ENCODE assay signal across 12 mouse cellular contexts in the genomic region with DNA sequence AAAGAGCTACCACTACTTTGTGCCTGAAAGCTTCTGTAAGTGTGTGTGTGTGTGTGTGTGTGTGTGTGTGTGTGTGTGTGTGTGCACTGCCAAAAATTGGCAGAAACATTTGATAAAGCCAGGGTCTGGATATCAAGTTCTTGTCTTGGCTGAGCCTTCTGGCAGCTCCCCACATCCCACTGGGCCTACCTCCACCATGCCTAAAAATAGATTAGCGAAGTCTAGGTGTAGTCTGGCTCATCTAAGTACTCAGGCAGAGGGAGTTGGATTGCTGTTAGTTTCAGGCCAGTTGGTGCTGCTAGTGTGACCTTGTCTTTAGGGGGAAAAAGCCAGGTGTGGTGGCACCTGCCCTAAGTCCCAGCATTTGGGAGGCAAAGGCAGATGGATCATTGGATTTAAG. TPM values are rescaled to one million over a fixed set of nuclear protein-coding genes. Genes with fewer than 3 reads are reported as not detected.
DNase-seq lines count a peak whose midpoint lies in the region; ATAC-seq and TF ChIP-seq lines count a peak whose summit lies in the region.
"Had no signal": no experiment of that assay in that cellular context is flagged by ENCODE, and none has a peak within 500 bp of the region (broad histone marks: within the 10 kb centered on the region; RNA-seq: fewer than 3 reads in every experiment).

No protein-coding gene starts in this region.

- H3K27ac ChIP-seq in limb, embryonic 13.5 days: 0 out of 2 replicates have a peak overlapping the region, but pooled peaks have one; percentile 1
- H3K27ac ChIP-seq in limb, embryonic 10.5 days: no peak overlapping the region
- H3K27ac ChIP-seq in heart, postnatal 0 days (ENCODE audit: low read depth): peak overlapping the region; percentile 22; the same call in 1 of the 2 replicates
- no peak overlapping the region for H3K27ac ChIP-seq in kidney, adult 2 months (ENCODE audit: insufficient read depth, low read depth, low read length)

- H3K9me3 ChIP-seq in limb, embryonic 13.5 days: no peaks in the 10 kb centered on the region
- H3K9me3 ChIP-seq in limb, embryonic 10.5 days (replicated peaks): no peaks in the 10 kb centered on the region
- no peaks in the 10 kb centered on the region for H3K9me3 ChIP-seq in heart, postnatal 0 days (replicated peaks; ENCODE audit: control insufficient read depth, low read length)
- H3K9me3 ChIP-seq: neural tube, embryonic 13.5 days had no signal

- WGBS in limb, embryonic 13.5 days: 100% methylated on average over 1 of the region's 1 CpGs
- WGBS in limb, embryonic 10.5 days: 97% methylated on average over 1 of the region's 1 CpGs
- 25% methylated on average over 1 of the region's 1 CpGs for WGBS in heart, postnatal 0 days
- 80% methylated on average over 1 of the region's 1 CpGs for WGBS in kidney, adult 2 months

- TF ChIP-seq POLR2A in myocyte (IDR thresholded peaks at IDR 0.05; ENCODE audit: insufficient read length, low read depth): no peak
- no peak for TF ChIP-seq POLR2A in kidney, adult 2 months (IDR thresholded peaks at IDR 0.05; ENCODE audit: low read depth, low read length)

- peaks cover 14% of the 10 kb centered on the region for H3K4me1 ChIP-seq in limb, embryonic 13.5 days
- H3K4me1 ChIP-seq in limb, embryonic 10.5 days: peaks cover 16% of the 10 kb centered on the region
- H3K4me1 ChIP-seq in heart, postnatal 0 days (ENCODE audit: control insufficient read depth, insufficient read depth): peaks cover 26% of the 10 kb centered on the region
- no peaks in the 10 kb centered on the region; the same call in 1 of the 2 replicates for H3K4me1 ChIP-seq in kidney, adult 2 months (ENCODE audit: control insufficient read depth, insufficient read depth, low read length)

- no peak for TF ChIP-seq CTCF in heart, postnatal 0 days (IDR thresholded peaks at IDR 0.05; ENCODE audit: low read depth)
- no peak for TF ChIP-seq CTCF in kidney, adult 2 months (conservative IDR thresholded peaks at IDR 0.05; ENCODE audit: insufficient read depth, insufficient read length, low read depth, low read length)

- no peak for ATAC-seq in limb, embryonic 13.5 days (ENCODE audit: low FRiP score, low read depth)
- peak; percentile 33; the same call in 1 of the 2 replicates for ATAC-seq in heart, postnatal 0 days (ENCODE audit: insufficient read depth, low read depth)
- ATAC-seq: forebrain, postnatal 0 days had no signal

- no peak overlapping the region for H3K9ac ChIP-seq in limb, embryonic 13.5 days
- H3K9ac ChIP-seq in heart, postnatal 0 days (replicated peaks; ENCODE audit: low read depth, low read length): no peak overlapping the region
- H3K9ac ChIP-seq: forebrain, postnatal 0 days; neural tube, embryonic 13.5 days had no signal

- no peaks in the 10 kb centered on the region for H3K27me3 ChIP-seq in limb, embryonic 13.5 days
- no peaks in the 10 kb centered on the region for H3K27me3 ChIP-seq in limb, embryonic 10.5 days (ENCODE audit: low read depth, poor library complexity, severe bottlenecking)
- H3K27me3 ChIP-seq in heart, postnatal 0 days (ENCODE audit: control insufficient read depth, insufficient read depth, low read length): no peaks in the 10 kb centered on the region
- H3K27me3 ChIP-seq in myocyte (ENCODE audit: control insufficient read depth, insufficient read depth, insufficient read length): no peaks in the 10 kb centered on the region
- no peaks in the 10 kb centered on the region for H3K27me3 ChIP-seq in kidney, adult 2 months (replicated peaks; ENCODE audit: control insufficient read depth, insufficient read depth, low read length)
- H3K27me3 ChIP-seq: neural tube, embryonic 13.5 days had no signal

- DNase-seq in limb, embryonic 10.5 days (ENCODE audit: low spot score): no peak
- DNase-seq in gastrocnemius, postnatal 10 days: peak; percentile 52
- peak; percentile 66 for DNase-seq in heart, postnatal 0 days (ENCODE audit: low spot score)
- no peak for DNase-seq in kidney, adult 2 months
- no peak for DNase-seq in retina, postnatal 1 day
- DNase-seq: forebrain, postnatal 0 days; kidney, adult 11 months; lung, postnatal 4 days; thymus, postnatal 4 days had no signal

- TF ChIP-seq EP300 in heart, postnatal 0 days (IDR thresholded peaks at IDR 0.05; ENCODE audit: low read depth): no peak

- no peak overlapping the region for H3K4me2 ChIP-seq in limb, embryonic 13.5 days (replicated peaks)
- no peak overlapping the region for H3K4me2 ChIP-seq in heart, postnatal 0 days (ENCODE audit: low read depth, low read length)
- H3K4me2 ChIP-seq in myocyte (ENCODE audit: low read depth): no peak overlapping the region
- H3K4me2 ChIP-seq: neural tube, embryonic 13.5 days had no signal

- peaks cover 69% of the 10 kb centered on the region for H3K36me3 ChIP-seq in limb, embryonic 13.5 days
- peaks cover 63% of the 10 kb centered on the region for H3K36me3 ChIP-seq in limb, embryonic 10.5 days
- H3K36me3 ChIP-seq in heart, postnatal 0 days (replicated peaks; ENCODE audit: control insufficient read depth, insufficient read depth, low read length): peaks cover 58% of the 10 kb centered on the region
- peaks cover 36% of the 10 kb centered on the region for H3K36me3 ChIP-seq in myocyte (ENCODE audit: control insufficient read depth, insufficient read depth)
- H3K36me3 ChIP-seq in kidney, adult 2 months (ENCODE audit: control insufficient read depth, insufficient read depth, low read length): 0 out of 2 replicates have a peak, but pooled peaks cover 1% of the 10 kb centered on the region

- H3ac ChIP-seq in myocyte (ENCODE audit: control insufficient read depth, insufficient read length): no peak overlapping the region

- no peak overlapping the region for H3K4me3 ChIP-seq in limb, embryonic 13.5 days
- H3K4me3 ChIP-seq in limb, embryonic 10.5 days: no peak overlapping the region
- no peak overlapping the region for H3K4me3 ChIP-seq in heart, postnatal 0 days (ENCODE audit: low read depth, low read length)
- no peak overlapping the region for H3K4me3 ChIP-seq in myocyte
- H3K4me3 ChIP-seq in kidney, adult 2 months (ENCODE audit: insufficient read depth, low read depth, low read length): no peak overlapping the region
- H3K4me3 ChIP-seq: neural tube, embryonic 13.5 days had no signal

- H3K79me2 ChIP-seq in myocyte (ENCODE audit: control insufficient read depth, insufficient read depth): no peaks in the 10 kb centered on the region

TF ChIP-seq in myocyte, 11 proteins besides CTCF, POLR2A, EP300 and RAD21:
- TF ChIP-seq POLR2AphosphoS2 (IDR thresholded peaks at IDR 0.05; ENCODE audit: insufficient read length, low read depth): peak; percentile 11
- no peak for TF ChIP-seq REST (IDR thresholded peaks at IDR 0.05; ENCODE audit: insufficient read depth, insufficient read length)
- TF ChIP-seq MAX (IDR thresholded peaks at IDR 0.05; ENCODE audit: low read depth): no peak
- TF ChIP-seq MYOD1 (IDR thresholded peaks at IDR 0.05; ENCODE audit: control insufficient read depth in 1 of 3, insufficient read length in 2 of 3, low read depth in 2 of 3): peak in 1 of 3 experiments; percentile 19
- TF ChIP-seq USF1 (IDR thresholded peaks at IDR 0.05; ENCODE audit: low read depth): no peak
- TF ChIP-seq TCF12 (IDR thresholded peaks at IDR 0.05; ENCODE audit: insufficient read depth, poor library complexity, severe bottlenecking): no peak
- no peak for TF ChIP-seq CEBPB (IDR thresholded peaks at IDR 0.05; ENCODE audit: insufficient read depth, poor library complexity, severe bottlenecking)
- TF ChIP-seq MYOG (IDR thresholded peaks at IDR 0.05; ENCODE audit: control insufficient read depth in 1 of 3, insufficient read depth in 1 of 3, insufficient read length in 2 of 3, low read depth in 2 of 3): no peak

RNA-seq across cellular contexts. Expression of a gene that starts 1.3 kb away (rescaled TPM):
- polyA plus RNA-seq in limb, embryonic 13.5 days (2015; fragmentation: Nextera tagmentation; extraction: Ambion mirVana): 17.2 and 22.5 TPM in 2 replicates
- polyA plus RNA-seq in limb, embryonic 10.5 days (2016; fragmentation: Nextera tagmentation; extraction: Ambion mirVana): 13.0 and 21.0 TPM in 2 replicates
- total RNA-seq in gastrocnemius, postnatal 10 days (2021): 1 to 10 TPM; 5.3 to 6.3 TPM
- 12.0 and 13.7 TPM in 2 replicates for total RNA-seq in heart, postnatal 0 days (2014; rRNA removed; ENCODE audit: low replicate concordance)
- polyA plus RNA-seq in heart, postnatal 0 days (2015; fragmentation: Nextera tagmentation; extraction: Ambion mirVana): 8.8 and 10.0 TPM in 2 replicates
- polyA plus RNA-seq in myocyte (2012; fragmentation: generic; extraction: Trizol): 5.9 TPM
- 19.1 and 24.1 TPM in 2 replicates for polyA plus RNA-seq in kidney, adult 2 months (2012; rRNA removed)

RNA-seq across cellular contexts. Expression of a gene that starts 19.3 kb away (rescaled TPM):
- polyA plus RNA-seq in limb, embryonic 13.5 days (2015; fragmentation: Nextera tagmentation; extraction: Ambion mirVana): 0.09 and 0.13 TPM in 2 replicates
- 0.06 and 0.14 TPM in 2 replicates for polyA plus RNA-seq in limb, embryonic 10.5 days (2016; fragmentation: Nextera tagmentation; extraction: Ambion mirVana)
- total RNA-seq in gastrocnemius, postnatal 10 days (2021): under 1 TPM; 0.14 to 0.54 TPM
- 0.08 TPM in 1 of 2 replicates, not detected in the other for total RNA-seq in heart, postnatal 0 days (2014; rRNA removed; ENCODE audit: low replicate concordance)
- polyA plus RNA-seq in heart, postnatal 0 days (2015; fragmentation: Nextera tagmentation; extraction: Ambion mirVana): 0.14 TPM in 2 replicates
- polyA plus RNA-seq in myocyte (2012; fragmentation: generic; extraction: Trizol): 0.65 TPM
- 0.18 and 0.19 TPM in 2 replicates for polyA plus RNA-seq in kidney, adult 2 months (2012; rRNA removed)

RNA-seq across cellular contexts. Expression of a gene that starts 23.2 kb away (rescaled TPM):
- polyA plus RNA-seq in limb, embryonic 13.5 days (2015; fragmentation: Nextera tagmentation; extraction: Ambion mirVana): 149 and 152 TPM in 2 replicates
- polyA plus RNA-seq in limb, embryonic 10.5 days (2016; fragmentation: Nextera tagmentation; extraction: Ambion mirVana): 93.9 and 121 TPM in 2 replicates
- total RNA-seq in gastrocnemius, postnatal 10 days (2021): 10 to 100 TPM; 30.6 to 39.6 TPM
- 28.9 and 33.1 TPM in 2 replicates for total RNA-seq in heart, postnatal 0 days (2014; rRNA removed; ENCODE audit: low replicate concordance)
- polyA plus RNA-seq in heart, postnatal 0 days (2015; fragmentation: Nextera tagmentation; extraction: Ambion mirVana): 20.5 and 22.1 TPM in 2 replicates
- 45.5 TPM for polyA plus RNA-seq in myocyte (2012; fragmentation: generic; extraction: Trizol)
- 68.3 and 78.0 TPM in 2 replicates for polyA plus RNA-seq in kidney, adult 2 months (2012; rRNA removed)

RNA-seq across cellular contexts. Expression of a gene that starts 46.3 kb away (rescaled TPM):
- 19.0 and 19.6 TPM in 2 replicates for polyA plus RNA-seq in limb, embryonic 13.5 days (2015; fragmentation: Nextera tagmentation; extraction: Ambion mirVana)
- 9.7 and 13.7 TPM in 2 replicates for polyA plus RNA-seq in limb, embryonic 10.5 days (2016; fragmentation: Nextera tagmentation; extraction: Ambion mirVana)
- total RNA-seq in gastrocnemius, postnatal 10 days (2021): 10 to 100 TPM; 10.8 to 12.9 TPM
- total RNA-seq in heart, postnatal 0 days (2014; rRNA removed; ENCODE audit: low replicate concordance): 3.6 and 5.7 TPM in 2 replicates
- 8.8 and 9.3 TPM in 2 replicates for polyA plus RNA-seq in heart, postnatal 0 days (2015; fragmentation: Nextera tagmentation; extraction: Ambion mirVana)
- 18.8 TPM for polyA plus RNA-seq in myocyte (2012; fragmentation: generic; extraction: Trizol)
- polyA plus RNA-seq in kidney, adult 2 months (2012; rRNA removed): 33.9 and 37.2 TPM in 2 replicates

Comparison
In these comparisons a context has a peak if more than half of its experiments do, and no peak if none do; other contexts are left out.
1. H3K27ac ChIP-seq: peak in limb, embryonic 13.5 days (single experiment) and heart, postnatal 0 days (single experiment); none in limb, embryonic 10.5 days (single experiment) and kidney, adult 2 months (single experiment).
2. DNase-seq: peak in gastrocnemius, postnatal 10 days (single experiment) and heart, postnatal 0 days (single experiment); none in limb, embryonic 10.5 days (single experiment), kidney, adult 2 months (single experiment) and retina, postnatal 1 day (single experiment).